Mouse (Mus musculus): ENCODE data around the gene Ush1c.

GRCm38 (mm10) chr7:46237192-46237591, 1.1 kb downstream of the Ush1c start:
- TF ChIP-seq POLR2A (IDR thresholded peaks at IDR 0.05; ENCODE audit: borderline replicate concordance, low read depth, low read length) (no peak), CTCF (IDR thresholded peaks at IDR 0.05; ENCODE audit: low read depth, low read length) (no peak)
